Mouse (Mus musculus) megakaryocyte, embryonic 14.5 days (primary cell): ENCODE results near the gene Fbxl17.

Experiments used
- FLI1 ChIP-seq: IDR thresholded peaks from 2 replicates; pipeline ENCODE4 v1.6.1; 2012; ENCODE audit warnings: low read length, inconsistent platforms, mixed read lengths
- GATA1 ChIP-seq: IDR thresholded peaks from 3 replicates; pipeline ENCODE4 v1.6.1; 2012; ENCODE audit warnings: mixed read lengths, low read length, inconsistent platforms, borderline replicate concordance

GRCm38 (mm10) chr17:63062785-63063184, 437.0 kb downstream of the Fbxl17 start:
- no peak for TF ChIP-seq GATA1
- no peak for TF ChIP-seq FLI1
